Mouse (Mus musculus): ENCODE measurements around the gene Bfar. TPM values are rescaled to one million over a fixed set of nuclear protein-coding genes. Genes with fewer than 3 reads are reported as not detected.
"Not testable (repeated sequence)": the region's sequence is repeated elsewhere in the genome, so short reads cannot be mapped to it uniquely, and the experiment has no call there.

Bfar gene
- 10 to 100 TPM; 34.5 to 36.0 TPM for total RNA-seq (2021)
- long read RNA-seq, transcript Bfar-201 (8 exons, 3,003 nt), result major isoform, 36 of 61 reads
- long read RNA-seq, partial matches to known transcripts, result 6 of 61 reads
- long read RNA-seq, other reads (novel, unspliced or antisense), result 19 of 61 reads

GRCm38 (mm10) chr16:13671685-13672385, at the start of gene Bfar, which contains the start of gene 3110001I22Rik:
Bfar (plus strand) TSS chr16:13671858.
3110001I22Rik (plus strand) TSS chr16:13671929.
- DNase-seq (ENCODE audit: low spot score in 2 of 2), result peak; percentile 85 to 94

DNA sequence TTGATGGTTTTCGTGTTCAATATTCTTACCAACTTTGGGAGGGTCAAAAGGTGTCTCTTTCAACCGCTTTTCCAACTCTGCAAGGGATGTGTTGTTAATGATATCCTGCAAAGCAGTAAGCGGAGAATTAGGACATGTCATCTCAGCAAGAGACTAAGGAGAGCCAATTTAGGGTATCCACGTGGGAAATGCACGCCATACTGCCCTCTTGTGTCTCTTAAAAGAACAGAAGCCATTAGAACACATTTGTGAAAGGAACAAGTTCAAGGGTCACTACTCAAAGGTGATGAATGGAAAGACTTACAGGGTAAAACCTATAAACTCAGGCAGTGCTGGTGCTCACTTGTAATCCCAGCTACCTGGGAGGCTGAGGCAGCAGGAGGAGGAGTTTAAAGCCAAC, 43.3 kb upstream of the Bfar start:
- DNase-seq (ENCODE audit: low spot score in 2 of 2), result peak in 1 of 2 experiments; percentile 19

- not testable (repeated sequence) for DNase-seq (ENCODE audit: low spot score in 2 of 2)
Observed at GRCm38 (mm10) chr16:13638198-13638597, 33.5 kb upstream of the Bfar start.

DNA sequence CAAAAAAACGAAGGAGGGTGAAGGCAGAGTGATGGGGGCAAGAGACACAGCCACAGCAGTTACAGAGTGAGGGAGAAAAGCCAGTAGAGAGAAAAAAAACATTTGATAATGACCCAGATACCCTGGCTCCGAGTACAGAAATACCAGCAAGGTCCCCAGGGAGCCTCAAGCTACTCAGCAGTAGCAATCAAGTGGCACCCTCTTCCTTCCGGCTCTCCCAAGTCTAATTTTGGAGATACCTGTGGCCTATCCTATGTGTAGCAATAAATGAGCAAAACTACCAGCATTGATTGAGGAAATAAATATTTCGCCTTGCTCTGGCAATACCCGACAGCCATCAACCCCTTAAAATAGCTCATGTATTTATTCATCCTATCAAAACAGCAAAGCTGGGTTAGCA, 32.1 kb upstream of the Bfar start:
- no peak for DNase-seq (ENCODE audit: low spot score in 2 of 2)

- no peak for DNase-seq (ENCODE audit: low spot score in 2 of 2)
Observed at GRCm38 (mm10) chr16:13640064-13640463, 31.6 kb upstream of the Bfar start.

DNA sequence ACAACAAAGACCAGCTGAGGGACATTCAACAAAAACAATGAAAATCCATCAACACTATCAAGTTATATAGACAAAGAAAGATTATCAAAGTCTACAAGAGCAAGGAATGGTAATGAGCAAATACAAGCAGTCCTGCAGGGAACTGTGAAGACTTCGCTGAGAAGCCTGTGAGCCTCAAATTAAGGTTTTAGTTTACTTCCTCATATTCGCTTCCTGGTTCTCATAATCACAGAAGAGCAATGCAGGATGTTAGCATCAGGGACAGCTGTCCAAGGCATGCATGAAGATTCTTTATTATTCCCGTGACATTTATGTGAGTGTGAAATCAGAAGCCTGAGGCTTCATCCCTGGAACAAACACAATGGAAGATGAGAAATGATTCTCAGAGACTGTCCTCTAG, 27.2 kb upstream of the Bfar start:
- DNase-seq (ENCODE audit: low spot score in 2 of 2), result no peak

- no peak for DNase-seq (ENCODE audit: low spot score in 2 of 2)
Observed at GRCm38 (mm10) chr16:13645930-13646329, 25.7 kb upstream of the Bfar start.

- DNase-seq (ENCODE audit: low spot score in 2 of 2), result no peak
Observed at GRCm38 (mm10) chr16:13658886-13659285, 12.8 kb upstream of the Bfar start.

- DNase-seq (ENCODE audit: low spot score in 2 of 2), result no peak
Observed at GRCm38 (mm10) chr16:13660736-13661135, 10.9 kb upstream of the Bfar start.

GRCm38 (mm10) chr16:13667878-13668343, 3.7 kb upstream of the Bfar start, which contains the start of gene Parn:
Parn (minus strand) TSS chr16:13668170.
- peak; percentile 95 to 96 for DNase-seq (ENCODE audit: low spot score in 2 of 2)

GRCm38 (mm10) chr16:13668402-13669108, 3.1 kb upstream of the Bfar start:
- peak in 1 of 2 experiments; percentile 11 for DNase-seq (ENCODE audit: low spot score in 2 of 2)

- DNase-seq (ENCODE audit: low spot score in 2 of 2), result no peak
Observed at GRCm38 (mm10) chr16:13669282-13669681, 2.4 kb upstream of the Bfar start.

DNA sequence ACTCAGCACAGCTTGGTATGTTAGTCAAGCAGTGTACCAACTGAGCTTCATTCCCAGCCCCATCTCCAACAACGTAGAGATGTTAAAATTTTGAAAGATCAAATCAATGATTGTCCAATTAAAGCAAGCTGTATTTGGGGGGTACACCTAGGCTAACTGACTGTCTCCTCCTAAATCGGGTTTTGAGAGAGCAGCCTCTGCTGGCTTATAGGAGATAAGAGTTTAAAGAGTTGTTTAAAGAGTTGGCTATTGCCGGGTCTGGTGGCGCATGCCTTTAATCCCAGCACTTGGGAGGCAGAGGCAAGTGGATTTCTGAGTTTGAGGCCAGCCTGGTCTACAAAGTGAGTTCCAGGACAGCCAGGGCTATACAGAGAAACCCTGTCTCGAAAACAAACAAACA, 762 bp upstream of the Bfar start:
- DNase-seq (ENCODE audit: low spot score in 2 of 2), result not testable (repeated sequence)

- DNase-seq (ENCODE audit: low spot score in 2 of 2), result peak; percentile 4 to 29
Observed at GRCm38 (mm10) chr16:13672386-13672898, 784 bp downstream of the Bfar start.

DNA sequence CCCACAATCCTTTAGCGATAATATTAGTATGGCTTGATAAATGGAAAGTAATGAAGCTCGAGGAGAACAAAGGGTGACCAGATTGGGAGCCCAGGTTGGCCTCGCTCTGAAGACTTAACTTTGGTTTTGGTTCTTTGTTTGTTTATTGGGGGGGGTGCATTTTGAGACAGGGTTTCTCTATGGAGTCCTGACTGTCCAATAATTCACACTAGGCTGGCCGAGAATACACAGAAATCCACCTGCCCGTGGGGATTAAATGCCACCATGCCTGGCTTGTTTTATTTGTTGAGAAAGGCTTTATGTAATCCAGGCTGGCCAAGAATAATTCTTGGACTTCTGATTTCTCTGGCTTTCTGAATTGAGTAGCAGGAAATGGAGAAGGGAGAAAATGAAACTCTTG, 1.5 kb downstream of the Bfar start:
- no peak for DNase-seq (ENCODE audit: low spot score in 2 of 2)

DNA sequence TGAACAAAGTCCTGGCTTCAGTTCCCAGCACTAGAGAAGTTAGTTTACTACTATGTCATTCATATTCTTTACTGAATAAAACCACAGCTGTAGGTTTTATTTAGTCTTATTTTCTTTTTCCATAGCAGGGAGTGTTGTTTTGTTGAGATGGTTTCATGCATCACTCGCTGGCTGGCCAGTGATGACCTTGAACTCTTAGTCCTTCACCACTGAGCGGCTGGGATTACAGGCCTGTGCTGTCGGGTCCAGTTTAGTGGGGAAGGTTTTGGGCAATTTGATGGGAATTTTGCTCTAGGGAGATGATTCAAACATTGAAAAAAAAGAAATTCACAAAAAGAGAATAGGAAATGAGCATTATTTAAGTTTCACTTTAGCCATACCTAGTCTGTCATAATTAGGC, 2.9 kb downstream of the Bfar start:
- DNase-seq (ENCODE audit: low spot score in 2 of 2), result no peak

- DNase-seq (ENCODE audit: low spot score in 2 of 2), result no peak
Observed at GRCm38 (mm10) chr16:13678601-13679319, 7.1 kb downstream of the Bfar start.

DNA sequence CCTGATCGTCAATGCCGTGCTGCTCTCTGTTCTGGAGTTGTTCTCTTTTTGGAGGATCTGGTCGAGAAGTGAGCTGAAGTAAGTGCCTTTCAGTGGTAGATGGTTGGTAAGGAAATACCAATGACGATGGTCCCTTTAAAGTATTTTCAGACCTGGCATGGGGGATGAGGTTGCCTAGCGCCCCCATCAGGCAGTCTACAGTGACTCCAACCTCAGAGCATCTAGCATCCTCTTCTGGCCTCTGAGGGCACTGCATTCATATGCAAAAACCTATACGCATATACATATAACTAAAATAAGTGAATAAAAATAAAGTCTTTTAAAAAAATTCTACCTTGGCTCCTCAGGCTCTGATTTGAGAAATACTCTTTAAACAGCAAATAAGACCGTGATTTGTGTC, 27.3 kb downstream of the Bfar start:
- no peak for DNase-seq (ENCODE audit: low spot score in 2 of 2)

DNA sequence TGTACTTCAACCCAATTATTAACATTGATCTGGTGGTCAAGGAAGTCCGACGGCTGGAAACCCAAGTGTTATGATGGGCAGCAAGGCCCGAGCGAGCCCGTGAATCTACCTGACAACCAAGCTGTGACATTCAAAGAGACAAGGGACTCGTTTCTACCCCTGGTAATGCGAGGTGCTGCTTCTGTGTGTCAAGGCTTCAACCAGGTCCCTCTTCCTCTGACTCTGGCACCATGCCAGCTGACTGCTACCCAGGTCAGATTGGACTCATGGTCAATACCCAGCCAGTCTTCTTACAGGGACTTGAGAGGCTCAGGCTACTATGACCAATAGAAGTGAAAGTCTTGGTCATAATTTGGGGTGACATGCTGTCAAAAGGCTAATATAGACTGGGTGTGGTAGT, 30.5 kb downstream of the Bfar start:
- no peak for DNase-seq (ENCODE audit: low spot score in 2 of 2)

GRCm38 (mm10) chr16:13704676-13705075, 33.0 kb downstream of the Bfar start:
- DNase-seq (ENCODE audit: low spot score in 2 of 2), result no peak

DNA sequence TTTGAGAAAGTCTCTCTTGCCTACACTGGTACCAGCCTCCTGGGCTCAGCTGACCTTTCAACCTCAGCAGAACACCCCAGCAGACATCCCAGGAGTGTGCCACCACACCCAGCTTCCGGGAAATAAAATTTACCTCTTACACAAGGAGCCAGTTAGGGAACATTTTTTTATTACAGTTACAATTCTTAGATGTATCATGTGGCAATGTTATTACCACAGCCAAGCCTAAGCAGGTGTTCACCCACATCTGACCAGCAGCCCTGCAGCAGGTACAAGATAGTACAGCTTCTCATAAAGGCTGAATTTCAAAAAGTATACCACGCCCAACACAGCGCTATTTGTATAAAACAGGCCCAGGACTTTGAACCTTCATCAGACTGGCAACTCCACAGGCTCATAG, 43.3 kb downstream of the Bfar start:
- DNase-seq (ENCODE audit: low spot score in 2 of 2), result no peak

All from layer of hippocampus, adult 18-20 months (tissue).